Mouse (Mus musculus) T-cell, adult 2 months (primary cell): Measurements from ENCODE around the gene Olfr522.
"Not testable (repeated sequence)": the region's sequence is repeated elsewhere in the genome, so short reads cannot be mapped to it uniquely, and the experiment has no call there.

ENCODE experiments used
- DNase-seq: peaks from one replicate; pipeline ENCODE4 v3.0.0; 2022; ENCODE audit warnings: low spot score

The Olfr522 gene

DNA sequence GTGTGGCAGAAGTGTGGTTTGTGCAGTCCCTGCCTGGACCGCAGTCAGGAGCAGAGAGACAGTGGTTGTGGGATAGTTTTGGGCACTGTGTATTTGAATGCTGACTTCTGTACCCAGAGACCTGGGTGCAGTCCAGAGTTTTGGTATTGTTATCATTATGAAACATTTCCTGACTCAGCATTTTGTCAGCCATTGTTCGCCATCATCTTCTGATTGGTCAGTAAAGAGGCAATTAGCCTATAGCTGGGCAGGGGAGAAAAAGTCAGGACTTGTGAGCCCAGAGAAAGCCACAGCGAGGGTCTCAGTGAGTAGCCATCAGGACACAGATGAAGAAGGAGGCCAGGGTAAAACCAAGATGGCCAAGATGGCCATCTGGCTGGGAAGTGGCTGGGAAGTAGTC lies 4.2 kb downstream of the Olfr522 start:
- no peak for DNase-seq

GRCm38 (mm10) chr7:140154218-140154927 lies 10.2 kb downstream of the Olfr522 start, which contains the start of gene Sprn:
Gene Sprn (minus strand): TSS chr7:140154877.
- DNase-seq = no peak

GRCm38 (mm10) chr7:140153829-140154217 lies 10.7 kb downstream of the Olfr522 start:
- no peak for DNase-seq

DNA sequence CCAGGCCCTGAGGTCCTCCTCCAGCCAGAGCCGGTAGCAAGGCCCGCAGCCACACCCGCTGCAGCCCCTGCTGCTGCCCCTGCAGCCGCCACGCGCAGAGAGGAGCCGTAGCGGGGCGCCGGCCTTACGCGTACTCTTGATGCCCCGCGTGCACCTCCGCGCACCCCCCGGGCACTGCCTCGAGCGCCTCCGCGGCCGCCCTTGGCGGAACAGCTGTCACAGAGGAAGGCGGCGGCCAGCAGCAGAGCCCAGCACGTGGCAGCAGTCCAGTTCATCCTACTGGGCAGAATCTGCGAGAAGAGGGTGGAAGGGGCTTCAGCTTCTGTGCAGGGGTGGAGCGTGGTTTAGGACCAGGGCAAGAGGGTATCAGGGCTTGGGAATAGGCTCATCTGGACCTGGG lies 11.2 kb downstream of the Olfr522 start:
- DNase-seq = no peak

DNA sequence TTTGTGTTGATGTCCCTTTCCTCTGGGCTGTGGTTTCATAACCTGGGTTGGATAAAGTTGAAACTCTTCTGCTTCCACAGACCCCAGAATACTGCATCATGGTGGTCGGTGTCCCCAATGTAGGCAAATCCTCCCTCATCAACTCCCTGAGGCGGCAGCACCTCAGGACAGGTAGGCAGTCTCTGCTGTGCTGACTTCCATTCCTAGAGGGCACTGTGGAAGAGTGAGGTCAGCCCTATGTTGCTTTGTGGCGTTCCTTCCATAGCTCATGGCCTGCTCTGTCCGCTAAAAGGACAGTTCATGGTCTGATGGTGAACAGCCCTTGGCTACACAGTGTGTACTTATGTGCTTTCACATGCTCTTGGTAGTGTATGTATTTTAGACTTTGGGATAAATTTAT lies 20.0 kb downstream of the Olfr522 start:
- DNase-seq = no peak

DNA sequence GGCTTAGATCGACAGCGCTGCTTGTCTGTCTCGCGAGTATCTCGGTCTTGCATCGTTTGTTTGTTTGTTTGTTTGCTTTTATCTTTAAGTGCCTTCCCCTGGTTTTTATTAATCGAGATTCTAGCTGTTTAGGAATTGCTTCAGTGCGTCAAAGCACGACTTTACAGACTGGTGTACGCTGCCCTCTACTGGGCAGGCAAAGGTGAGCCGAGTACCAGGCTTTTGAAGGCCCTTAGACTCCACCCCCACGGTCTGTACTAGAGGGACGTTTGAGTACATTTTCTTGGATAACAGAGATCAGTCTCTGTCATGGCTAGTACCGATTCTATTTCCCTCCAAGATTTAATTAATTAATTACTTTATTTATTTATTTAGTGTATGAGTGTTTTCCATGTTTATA lies 23.2 kb downstream of the Olfr522 start:
- DNase-seq = peak; percentile 77

DNA sequence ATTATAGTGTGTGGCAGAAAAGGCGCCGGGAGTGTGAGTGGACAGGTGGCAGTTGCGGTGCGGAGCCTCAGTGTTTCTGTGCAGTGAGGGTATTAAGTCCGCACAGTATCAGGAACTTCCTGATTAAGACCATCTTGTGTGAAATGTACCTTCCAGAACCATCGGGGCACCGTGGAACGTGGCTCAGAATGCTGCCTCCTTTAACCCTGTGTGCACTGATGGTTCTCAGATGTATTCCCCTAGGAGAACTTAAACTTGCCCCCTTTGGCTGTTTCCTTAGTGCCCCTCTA lies 26.6 kb downstream of the Olfr522 start:
- no peak for DNase-seq

DNA sequence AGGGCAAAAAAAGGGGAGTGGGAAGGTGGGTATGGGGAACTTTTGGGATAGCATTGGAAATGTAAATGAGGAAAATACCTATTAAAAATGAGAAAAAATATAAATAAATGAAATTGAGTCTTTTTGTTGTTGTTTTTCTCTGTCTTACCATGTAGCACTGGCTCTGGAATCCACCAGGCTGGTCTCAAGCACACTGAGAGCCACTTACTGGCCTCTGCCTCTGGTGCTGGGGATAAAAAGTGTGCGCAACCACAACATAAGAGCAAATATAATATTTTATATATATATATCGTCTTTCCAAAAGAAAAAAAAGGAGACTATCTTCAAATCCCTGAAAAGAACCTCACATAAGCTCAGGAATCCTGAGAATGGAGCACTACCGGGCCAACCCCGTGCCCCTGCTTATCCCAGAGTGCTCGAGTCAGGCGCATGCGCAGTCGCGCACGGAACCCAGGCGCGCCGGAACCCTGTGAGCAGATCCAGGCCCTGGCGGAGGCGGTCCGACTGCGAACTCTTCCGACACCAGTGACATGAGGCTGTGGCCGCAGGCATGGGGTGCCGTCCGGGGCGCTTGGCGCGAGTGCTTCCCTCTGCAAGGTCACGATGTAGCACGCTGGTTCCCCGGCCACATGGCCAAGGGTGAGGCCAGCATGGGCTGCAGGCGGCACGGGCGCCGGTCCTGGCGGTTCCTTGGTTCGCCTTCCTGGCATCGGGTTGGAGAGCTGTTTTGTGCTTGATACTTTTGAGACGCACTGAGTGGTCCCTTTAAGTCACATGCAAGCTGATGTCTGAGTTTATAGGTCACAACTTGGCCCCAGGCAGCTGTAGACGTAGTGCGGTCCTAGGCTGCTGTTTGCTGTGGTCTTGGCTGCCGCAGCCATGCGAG lies 27.2 kb downstream of the Olfr522 start, which contains the start of gene Mtg1:
Mtg1 (plus strand) TSS at position 430 of the 886 bp plus-strand sequence.
- DNase-seq = peak; percentile 94

DNA sequence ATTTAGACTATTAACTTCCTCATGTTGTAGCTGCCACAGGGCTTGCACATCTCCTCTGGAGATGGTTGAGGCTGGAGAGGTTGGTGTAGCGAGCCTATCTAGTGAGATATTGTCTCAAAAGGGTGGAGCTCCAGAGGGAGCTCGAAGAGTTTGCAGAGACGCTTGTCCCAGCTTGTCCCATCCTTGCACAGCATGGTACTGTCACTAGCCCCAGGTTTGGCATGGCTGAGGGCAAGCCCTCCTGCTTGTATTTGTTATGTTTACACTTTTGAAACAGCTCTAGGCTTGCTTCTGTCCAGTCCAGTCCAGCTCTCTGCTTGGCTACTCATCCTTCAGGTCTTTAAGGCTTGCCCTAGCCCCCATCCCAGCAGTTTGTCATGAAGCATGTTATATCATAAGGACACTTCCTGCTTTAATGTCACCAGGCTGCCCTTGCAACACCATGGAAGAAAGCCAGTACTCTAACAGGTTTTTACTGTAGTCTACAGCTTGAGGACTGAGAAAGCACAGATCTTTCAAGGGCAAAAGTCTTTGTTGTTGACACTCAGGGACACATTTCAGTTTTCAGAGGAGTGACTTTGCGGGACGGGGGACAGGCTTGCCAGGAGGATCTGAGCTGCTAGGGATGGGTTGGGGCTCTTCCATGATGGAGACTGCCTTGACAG lies 29.3 kb downstream of the Olfr522 start:
- no peak for DNase-seq

DNA sequence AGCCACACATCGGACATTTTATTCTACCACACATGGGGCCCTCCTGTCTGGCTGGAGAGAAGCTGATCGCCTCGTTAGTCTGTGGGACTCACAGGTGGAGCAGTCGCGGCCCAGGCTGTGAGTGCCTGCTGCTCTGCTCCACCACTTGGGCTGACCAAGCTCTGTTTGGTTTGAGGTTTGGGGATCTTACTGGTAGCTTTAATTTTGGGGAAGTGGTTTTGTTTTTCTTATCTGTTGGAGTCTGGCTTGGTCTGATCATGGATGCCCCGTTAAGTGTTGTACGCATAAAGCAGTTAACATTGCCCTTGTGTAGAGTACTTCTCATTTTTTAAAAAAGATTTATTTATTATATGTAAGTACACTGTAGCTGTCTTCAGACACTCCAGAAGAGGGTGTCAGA lies 30.5 kb downstream of the Olfr522 start:
- not testable (repeated sequence) for DNase-seq

GRCm38 (mm10) chr7:140132184-140132583 lies 32.4 kb downstream of the Olfr522 start:
- DNase-seq = not testable (repeated sequence)

DNA sequence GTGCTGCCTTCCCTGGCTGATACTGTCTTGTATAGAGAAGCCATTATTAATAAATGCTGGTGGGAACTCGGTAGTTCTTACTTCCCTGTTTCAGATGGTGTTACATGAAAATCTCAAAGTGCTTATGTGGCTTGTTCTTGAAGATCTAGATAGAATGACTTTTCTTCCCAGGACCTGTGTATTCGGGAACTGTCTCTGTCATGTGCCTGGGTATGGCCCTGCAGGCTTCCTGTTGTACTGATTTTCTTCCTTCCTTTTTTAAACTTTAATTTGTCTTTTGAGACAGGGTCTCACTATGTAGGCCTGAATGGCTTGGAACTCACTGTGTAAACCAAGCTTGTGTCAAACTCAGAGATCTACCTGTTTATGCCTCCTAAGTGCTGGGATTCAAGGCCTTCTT lies 36.7 kb downstream of the Olfr522 start:
- DNase-seq = no peak

DNA sequence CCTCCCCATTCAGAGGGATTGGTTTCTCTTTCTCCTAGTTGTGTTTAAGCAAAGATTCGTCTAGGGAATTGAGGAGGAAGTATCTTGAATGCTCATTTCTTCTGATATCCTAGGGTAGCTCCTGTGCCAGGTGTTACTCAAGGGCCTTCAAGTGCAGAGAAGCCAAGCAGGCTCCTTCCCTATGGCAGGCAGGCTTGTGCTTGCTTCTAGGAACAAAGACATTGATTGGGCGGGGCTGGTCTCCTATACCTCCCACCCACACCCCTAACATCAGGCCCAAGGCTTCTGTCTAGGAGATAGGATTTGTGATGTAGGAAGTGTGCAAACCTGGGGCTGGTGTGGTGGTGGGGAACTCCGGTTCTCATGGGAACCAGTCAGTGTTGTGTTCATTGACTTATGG lies 37.6 kb downstream of the Olfr522 start:
- no peak for DNase-seq

GRCm38 (mm10) chr7:140126022-140126350 lies 38.6 kb downstream of the Olfr522 start:
- DNase-seq = no peak

- peak; percentile 83 for DNase-seq
Observed at GRCm38 (mm10) chr7:140125278-140126021, 39.1 kb downstream of the Olfr522 start.

GRCm38 (mm10) chr7:140124382-140124781 lies 40.2 kb downstream of the Olfr522 start:
- no peak for DNase-seq

DNA sequence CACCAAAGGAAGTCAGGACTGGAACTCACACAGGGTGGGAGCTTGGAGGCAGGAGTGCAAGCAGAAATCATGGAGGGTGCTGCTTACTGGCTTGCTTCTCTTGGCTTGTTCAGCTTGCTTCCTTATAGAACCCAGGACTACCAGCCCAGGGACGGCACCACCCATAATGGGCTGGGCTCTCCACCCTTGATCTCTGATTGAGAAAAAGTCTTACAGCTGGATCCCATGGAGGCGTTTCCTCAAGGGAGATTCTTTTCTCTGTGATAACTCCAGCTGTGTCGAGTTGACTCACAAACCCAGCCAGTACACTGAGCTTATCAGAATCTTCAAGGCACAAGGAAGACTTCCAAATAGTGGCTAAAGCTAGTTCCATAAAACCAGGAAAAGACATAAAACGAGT lies 41.8 kb downstream of the Olfr522 start:
- DNase-seq = no peak

- DNase-seq = no peak
Observed at GRCm38 (mm10) chr7:140121338-140121910, 43.1 kb downstream of the Olfr522 start.

- no peak for DNase-seq
Observed at GRCm38 (mm10) chr7:140120484-140120883, 44.1 kb downstream of the Olfr522 start.

- peak; percentile 88 for DNase-seq
Observed at GRCm38 (mm10) chr7:140116329-140117054, 48.1 kb downstream of the Olfr522 start, which contains the start of gene Echs1. Gene Echs1 (minus strand): TSS chr7:140116476.
